Mouse (Mus musculus) intestine, embryonic 15.5 days (tissue): Measurements from ENCODE around the gene Lypd6. TPM values are rescaled to one million over a fixed set of nuclear protein-coding genes. Genes with fewer than 3 reads are reported as not detected.
A peak's percentile ranks its signal among the peaks of the same experiment; 100 is the strongest.

Experiments
- ATAC-seq: fragments of 200-750 bp; cut with Nextera tagmentation; 2 replicates; pipeline ENCODE4 v1.8.0; 2017; ENCODE audit warnings: moderate TSS enrichment, moderate library complexity
- H3K27ac ChIP-seq: fragments of 300-500 bp; sonication (generic); 2 replicates; pipeline ENCODE4 v1.5.1; 2015; ENCODE audit warnings: mild to moderate bottlenecking, inconsistent platforms
- H3K27me3 ChIP-seq: fragments of 300-500 bp; sonication (generic); replicated peaks from 2 replicates; pipeline ENCODE4 v1.6.1; 2015; ENCODE audit warnings: inconsistent platforms
- H3K36me3 ChIP-seq: fragments of 300-500 bp; sonication (generic); 2 replicates; pipeline ENCODE4 v1.6.1; 2015; ENCODE audit warnings: inconsistent platforms
- H3K4me1 ChIP-seq: fragments of 300-500 bp; sonication (generic); replicated peaks from 2 replicates; pipeline ENCODE4 v1.6.1; 2015; ENCODE audit warnings: inconsistent platforms
- H3K4me2 ChIP-seq: fragments of 300-500 bp; sonication (generic); replicated peaks from 2 replicates; pipeline ENCODE4 v1.6.1; 2015; ENCODE audit warnings: mild to moderate bottlenecking, inconsistent platforms
- H3K4me3 ChIP-seq: fragments of 300-500 bp; sonication (generic); replicated peaks from 2 replicates; pipeline ENCODE4 v1.5.1; 2015; ENCODE audit warnings: inconsistent platforms
- H3K9ac ChIP-seq: fragments of 300-500 bp; sonication (generic); 2 replicates; pipeline ENCODE4 v1.6.1; 2015; ENCODE audit warnings: inconsistent platforms
- H3K9me3 ChIP-seq: fragments of 300-500 bp; sonication (generic); 2 replicates; pipeline ENCODE4 v1.6.1; 2016; ENCODE audit warnings: inconsistent platforms
- WGBS: fragments of 180-500 bp; shearing (Covaris S2); methylation state at CpG from one replicate; pipeline ENCODE4 v1.1.7; 2015; 5-methylcytosine and 5-hydroxymethylcytosine counted together
- polyA plus RNA-seq: library from polyadenylated mRNA; unstranded; fragments of >200 nt; fragmentation: Nextera tagmentation; extraction: Ambion mirVana; gene quantifications from 2 replicates; pipeline ENCODE4 v1.2.1, GENCODE M21; 2015

Gene Lypd6
- polyA plus RNA-seq, 1 experiment from 2014 or later, result 11.9 TPM

DNA sequence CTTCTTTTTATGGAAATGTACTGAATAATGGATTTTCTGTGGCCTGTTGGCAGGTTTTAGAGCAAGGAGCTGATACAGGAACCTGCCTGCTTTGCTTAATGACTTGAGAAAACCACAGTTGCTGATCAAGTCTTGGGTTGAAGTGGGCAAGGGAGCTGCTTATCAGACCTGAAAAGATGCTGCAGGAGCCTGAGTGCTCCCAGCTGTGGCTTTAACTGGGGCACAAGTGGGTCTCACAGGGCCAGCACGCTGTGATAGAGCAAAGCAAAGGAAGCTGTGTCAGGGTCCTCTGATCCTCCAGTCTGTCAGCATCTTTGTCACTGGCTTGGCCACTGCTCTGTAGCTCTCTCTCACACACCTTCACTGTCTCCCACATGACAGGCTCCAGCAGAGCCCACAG lies 45.4 kb downstream of the Lypd6 start:
- no peak overlapping the region for H3K9ac ChIP-seq
- 0 out of 2 replicates have a peak, but pooled peaks cover 4% of the 10 kb centered on the region for H3K4me1 ChIP-seq
- no peaks in the 10 kb centered on the region for H3K27me3 ChIP-seq
- H3K9me3 ChIP-seq, result no peaks in the 10 kb centered on the region
- no peak for ATAC-seq
- H3K4me2 ChIP-seq, result no peak overlapping the region
- WGBS, result 54% methylated on average over 1 of the region's 1 CpGs
- no peaks in the 10 kb centered on the region for H3K36me3 ChIP-seq
- H3K27ac ChIP-seq, result no peak overlapping the region
- H3K4me3 ChIP-seq, result no peak overlapping the region

DNA sequence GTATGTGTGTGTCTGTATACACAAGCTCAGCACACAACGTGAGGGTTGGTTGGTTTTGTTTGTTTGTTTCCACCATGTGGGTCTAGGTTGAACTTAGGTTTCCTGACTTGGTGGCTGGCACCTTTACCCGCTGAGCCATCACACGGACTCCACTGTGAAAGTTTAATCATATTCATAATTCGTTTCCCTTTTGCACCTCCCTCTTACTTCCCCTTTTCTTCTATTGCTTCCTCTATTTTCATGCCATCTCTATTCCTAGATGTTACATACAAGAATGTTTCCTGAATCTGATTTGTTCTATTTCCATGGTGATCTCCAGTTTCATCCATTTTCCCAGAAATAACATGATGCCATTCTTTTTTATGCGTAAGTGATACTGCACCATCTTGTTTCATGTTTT lies 46.2 kb downstream of the Lypd6 start:
- ATAC-seq, result no peak
- WGBS, result 89% methylated on average over 5 of the region's 5 CpGs
- H3K4me2 ChIP-seq, result no peak overlapping the region
- no peak overlapping the region for H3K9ac ChIP-seq
- 0 out of 2 replicates have a peak, but pooled peaks cover 4% of the 10 kb centered on the region for H3K4me1 ChIP-seq
- H3K36me3 ChIP-seq, result no peaks in the 10 kb centered on the region
- H3K27me3 ChIP-seq, result no peaks in the 10 kb centered on the region
- no peak overlapping the region for H3K4me3 ChIP-seq
- H3K9me3 ChIP-seq, result no peaks in the 10 kb centered on the region
- H3K27ac ChIP-seq, result no peak overlapping the region

DNA sequence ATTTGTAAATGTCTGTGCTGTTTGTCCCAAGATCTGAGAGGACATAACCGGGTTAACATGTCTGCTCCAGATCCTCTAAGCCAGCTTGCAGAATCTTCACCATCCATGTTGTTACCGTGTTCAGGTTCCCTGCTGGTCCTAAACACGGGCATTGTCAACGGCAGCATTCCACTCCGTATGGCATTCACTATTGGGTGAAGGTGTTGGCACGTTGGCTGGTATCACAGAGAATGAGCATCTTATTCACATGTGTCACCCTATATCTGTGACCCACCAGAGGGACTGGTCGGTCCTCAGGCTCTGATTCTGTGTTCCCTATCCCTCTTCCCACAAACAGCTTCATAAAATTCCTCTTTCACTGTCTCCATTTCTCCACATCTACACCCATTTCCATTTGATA lies 52.9 kb downstream of the Lypd6 start:
- H3K9me3 ChIP-seq, result no peaks in the 10 kb centered on the region
- H3K27me3 ChIP-seq, result no peaks in the 10 kb centered on the region
- H3K4me1 ChIP-seq, result no peaks in the 10 kb centered on the region
- no peak overlapping the region for H3K27ac ChIP-seq
- H3K36me3 ChIP-seq, result no peaks in the 10 kb centered on the region
- no peak for ATAC-seq
- H3K4me2 ChIP-seq, result no peak overlapping the region
- no peak overlapping the region for H3K9ac ChIP-seq
- no peak overlapping the region for H3K4me3 ChIP-seq
- 93% methylated on average over 7 of the region's 7 CpGs for WGBS

GRCm38 (mm10) chr2:50120839-50121238 lies 54.6 kb downstream of the Lypd6 start:
- ATAC-seq, result no peak
- H3K36me3 ChIP-seq, result no peaks in the 10 kb centered on the region
- WGBS, result 78% methylated on average over 9 of the region's 9 CpGs
- H3K4me2 ChIP-seq, result no peak overlapping the region
- H3K27ac ChIP-seq, result no peak overlapping the region
- H3K4me1 ChIP-seq, result no peaks in the 10 kb centered on the region
- H3K27me3 ChIP-seq, result no peaks in the 10 kb centered on the region
- H3K4me3 ChIP-seq, result no peak overlapping the region
- no peaks in the 10 kb centered on the region for H3K9me3 ChIP-seq
- H3K9ac ChIP-seq, result no peak overlapping the region

GRCm38 (mm10) chr2:50123376-50123775 lies 57.1 kb downstream of the Lypd6 start:
- Histone ChIP-seq H3K36me3 (no peaks in the 10 kb centered on the region), H3K27ac (no peak overlapping the region), H3K4me2 (no peak overlapping the region), H3K4me1 (no peaks in the 10 kb centered on the region), H3K9me3 (no peaks in the 10 kb centered on the region), H3K9ac (no peak overlapping the region), H3K27me3 (no peaks in the 10 kb centered on the region), H3K4me3 (no peak overlapping the region)
- 89% methylated on average over 5 of the region's 5 CpGs for WGBS
- no peak for ATAC-seq

DNA sequence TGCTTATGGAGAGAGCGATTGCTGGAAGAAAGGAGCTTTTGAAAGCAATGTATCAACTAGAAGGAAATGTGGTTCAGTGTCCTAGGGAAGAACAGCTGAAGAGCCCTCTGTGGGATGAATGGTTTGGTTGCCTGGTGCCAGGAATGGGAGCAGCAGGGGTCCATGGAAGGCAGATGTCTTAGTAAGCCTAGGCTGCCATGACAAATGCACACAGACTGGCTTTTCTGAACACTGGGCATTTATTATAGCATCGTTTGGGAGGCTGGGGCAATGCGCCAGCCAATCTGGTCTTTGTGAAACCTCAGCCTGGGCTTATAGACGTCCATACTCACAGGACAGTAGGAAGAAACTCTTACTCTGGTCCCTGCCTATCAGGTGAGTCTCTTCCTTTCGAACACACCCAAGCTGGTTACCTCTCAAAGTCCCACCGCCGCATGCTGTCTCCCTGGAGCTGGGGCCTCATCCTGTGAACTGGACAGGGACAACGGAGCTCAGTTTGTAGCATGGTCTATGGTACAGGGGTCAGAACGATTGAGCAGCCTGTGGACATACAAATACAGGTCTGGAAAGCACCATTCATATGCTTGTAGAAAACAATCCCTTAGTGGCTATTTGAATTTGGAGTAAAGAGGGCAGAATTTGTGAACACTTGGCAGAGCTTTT lies 61.4 kb downstream of the Lypd6 start:
- ATAC-seq, result no peak
- Histone ChIP-seq H3K9ac (no peak overlapping the region), H3K9me3 (no peaks in the 10 kb centered on the region), H3K4me2 (no peak overlapping the region), H3K4me3 (no peak overlapping the region), H3K27me3 (no peaks in the 10 kb centered on the region), H3K27ac (no peak overlapping the region), H3K36me3 (no peaks in the 10 kb centered on the region), H3K4me1 (no peaks in the 10 kb centered on the region)
- 80% methylated on average over 9 of the region's 9 CpGs for WGBS

DNA sequence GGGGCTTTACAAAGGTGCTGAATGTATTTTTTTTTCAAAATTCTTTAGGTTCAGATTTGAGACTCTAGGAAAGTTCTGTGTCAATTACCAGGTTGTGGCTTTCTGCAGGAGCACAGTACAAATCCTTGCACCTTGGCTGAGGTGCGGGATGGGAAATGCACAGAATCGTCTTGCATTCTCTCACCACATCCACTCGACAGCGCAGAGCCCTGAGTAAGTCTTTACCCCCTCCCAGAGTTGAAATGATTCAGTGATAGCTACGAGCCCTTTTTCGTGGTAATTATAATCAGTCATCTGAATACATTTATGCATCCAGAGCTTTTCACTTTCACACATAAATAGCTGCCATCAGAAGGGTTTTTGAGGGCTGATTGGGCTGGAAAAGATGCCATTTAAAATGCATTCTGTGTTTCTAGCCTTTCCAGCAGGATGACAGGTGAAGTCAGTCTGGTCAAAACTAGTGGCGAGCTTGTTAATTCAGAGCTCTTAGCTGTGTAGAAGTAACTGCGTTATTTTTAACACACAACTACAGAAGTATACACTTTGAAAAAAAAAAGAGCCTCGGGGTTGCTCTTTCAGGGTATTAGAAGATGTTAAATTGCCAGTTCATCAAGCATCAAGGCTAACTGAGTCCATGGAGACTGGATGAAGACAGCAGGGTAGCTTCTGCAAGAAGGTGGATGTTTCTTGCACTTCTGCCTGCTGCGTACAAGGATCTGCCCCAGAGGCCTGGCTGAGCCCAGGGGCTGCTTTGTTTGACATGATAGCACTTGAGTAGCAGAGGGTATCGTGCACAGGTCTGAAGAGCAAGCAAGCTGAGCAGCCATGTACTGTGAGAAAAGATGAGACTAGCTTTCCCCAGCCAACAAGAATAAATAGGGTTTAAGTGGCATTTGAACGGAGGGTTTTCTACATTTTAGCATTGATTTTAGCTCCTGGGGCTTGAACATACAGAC lies 62.4 kb downstream of the Lypd6 start:
- no peaks in the 10 kb centered on the region for H3K4me1 ChIP-seq
- H3K36me3 ChIP-seq, result no peaks in the 10 kb centered on the region
- ATAC-seq, result no peak
- H3K27me3 ChIP-seq, result no peaks in the 10 kb centered on the region
- H3K9ac ChIP-seq, result no peak overlapping the region
- H3K27ac ChIP-seq, result no peak overlapping the region
- 78% methylated on average over 12 of the region's 12 CpGs for WGBS
- H3K4me3 ChIP-seq, result no peak overlapping the region
- no peaks in the 10 kb centered on the region for H3K9me3 ChIP-seq
- H3K4me2 ChIP-seq, result no peak overlapping the region

- 91% methylated on average over 3 of the region's 3 CpGs for WGBS
- Histone ChIP-seq H3K27me3 (no peaks in the 10 kb centered on the region), H3K4me2 (no peak overlapping the region), H3K27ac (no peak overlapping the region), H3K4me3 (no peak overlapping the region), H3K36me3 (no peaks in the 10 kb centered on the region), H3K4me1 (no peaks in the 10 kb centered on the region), H3K9ac (no peak overlapping the region), H3K9me3 (no peaks in the 10 kb centered on the region)
- no peak for ATAC-seq
These were observed 64.4 kb downstream of the Lypd6 start for GRCm38 (mm10) chr2:50130674-50131073.

DNA sequence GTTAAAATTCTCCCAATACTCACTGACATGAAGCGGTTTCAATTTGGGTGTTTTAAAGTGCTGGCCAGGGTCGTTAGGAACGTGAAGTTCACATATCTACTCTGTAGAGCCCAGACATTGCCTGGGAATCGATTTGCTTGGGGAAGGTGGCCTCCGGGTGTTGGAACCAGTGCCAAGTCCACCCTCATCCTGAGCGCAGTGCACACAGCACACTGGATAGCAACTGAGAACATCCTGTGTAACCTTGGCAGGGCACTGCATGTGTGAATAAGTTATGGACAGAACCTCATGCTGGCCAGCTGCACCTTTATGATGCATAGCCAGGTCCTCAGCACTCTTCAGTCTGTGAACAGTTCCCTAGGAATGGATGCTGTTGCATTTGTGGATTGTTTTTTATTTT lies 77.4 kb downstream of the Lypd6 start:
- no peaks in the 10 kb centered on the region for H3K27me3 ChIP-seq
- no peaks in the 10 kb centered on the region for H3K4me1 ChIP-seq
- H3K4me2 ChIP-seq, result no peak overlapping the region
- no peak overlapping the region for H3K4me3 ChIP-seq
- H3K9ac ChIP-seq, result no peak overlapping the region
- peak; percentile 73; the same call in 1 of the 2 replicates for ATAC-seq
- H3K27ac ChIP-seq, result no peak overlapping the region
- no peaks in the 10 kb centered on the region for H3K9me3 ChIP-seq
- no peaks in the 10 kb centered on the region for H3K36me3 ChIP-seq
- WGBS, result 61% methylated on average over 6 of the region's 6 CpGs

GRCm38 (mm10) chr2:50147308-50147707 lies 81.1 kb downstream of the Lypd6 start:
- no peaks in the 10 kb centered on the region for H3K27me3 ChIP-seq
- H3K4me3 ChIP-seq, result no peak overlapping the region
- H3K9me3 ChIP-seq, result no peaks in the 10 kb centered on the region
- 67% methylated on average over 9 of the region's 9 CpGs for WGBS
- H3K4me2 ChIP-seq, result no peak overlapping the region
- no peaks in the 10 kb centered on the region; the same call in 1 of the 2 replicates for H3K4me1 ChIP-seq
- H3K9ac ChIP-seq, result no peak overlapping the region
- no peaks in the 10 kb centered on the region for H3K36me3 ChIP-seq
- no peak overlapping the region for H3K27ac ChIP-seq
- no peak for ATAC-seq

DNA sequence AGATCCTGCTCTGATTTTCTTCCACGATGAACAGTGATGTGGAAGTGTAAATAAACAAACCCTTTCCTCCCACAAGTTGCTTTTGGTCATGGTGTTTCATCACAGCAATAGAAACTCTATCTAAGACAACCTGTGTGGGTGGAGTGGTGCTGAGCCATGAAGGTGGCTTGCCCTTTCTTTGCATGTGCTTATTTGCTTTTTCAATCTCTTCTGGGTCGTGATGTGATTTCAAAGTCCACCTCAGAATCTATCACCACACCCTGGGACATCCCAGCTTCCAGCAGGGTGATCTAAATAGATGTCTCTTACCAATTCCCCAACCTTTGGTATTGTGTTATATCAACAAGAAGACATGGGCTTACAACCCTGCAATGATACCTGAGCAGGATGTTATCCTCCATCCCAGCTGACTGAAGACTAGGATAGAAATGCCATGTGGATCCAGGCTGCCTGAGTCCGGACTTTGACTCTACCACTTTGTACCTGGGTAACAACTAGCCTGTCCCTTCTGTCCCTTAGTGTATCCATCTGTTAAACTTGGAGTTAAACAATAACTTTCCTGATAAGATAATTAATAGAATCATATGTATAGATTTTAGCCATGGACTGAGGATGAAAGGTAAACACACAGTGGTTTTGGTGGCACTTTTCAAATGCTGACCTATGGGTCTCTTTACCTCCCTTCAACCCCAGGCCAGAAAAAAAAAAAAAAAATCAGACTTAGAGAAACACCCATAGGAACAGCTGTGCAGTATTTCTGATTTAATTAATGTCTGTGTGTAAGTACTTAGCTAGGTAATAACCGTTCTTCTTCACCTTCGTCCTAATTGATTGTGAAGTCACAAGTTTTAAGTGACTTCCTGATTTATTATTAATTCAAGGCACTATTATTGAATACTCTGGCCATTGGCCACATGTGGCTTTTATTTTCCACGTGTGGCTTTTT lies 83.3 kb downstream of the Lypd6 start:
- 58% methylated on average over 6 of the region's 6 CpGs for WGBS
- H3K9me3 ChIP-seq, result no peaks in the 10 kb centered on the region
- no peak overlapping the region; the same call in 1 of the 2 replicates for H3K4me2 ChIP-seq
- no peaks in the 10 kb centered on the region; the same call in 1 of the 2 replicates for H3K4me1 ChIP-seq
- H3K9ac ChIP-seq, result no peak overlapping the region
- H3K27me3 ChIP-seq, result no peaks in the 10 kb centered on the region
- no peaks in the 10 kb centered on the region for H3K36me3 ChIP-seq
- no peak overlapping the region for H3K4me3 ChIP-seq
- ATAC-seq, result peak; percentile 85
- H3K27ac ChIP-seq, result 0 out of 2 replicates have a peak overlapping the region, but pooled peaks have one; percentile 8

DNA sequence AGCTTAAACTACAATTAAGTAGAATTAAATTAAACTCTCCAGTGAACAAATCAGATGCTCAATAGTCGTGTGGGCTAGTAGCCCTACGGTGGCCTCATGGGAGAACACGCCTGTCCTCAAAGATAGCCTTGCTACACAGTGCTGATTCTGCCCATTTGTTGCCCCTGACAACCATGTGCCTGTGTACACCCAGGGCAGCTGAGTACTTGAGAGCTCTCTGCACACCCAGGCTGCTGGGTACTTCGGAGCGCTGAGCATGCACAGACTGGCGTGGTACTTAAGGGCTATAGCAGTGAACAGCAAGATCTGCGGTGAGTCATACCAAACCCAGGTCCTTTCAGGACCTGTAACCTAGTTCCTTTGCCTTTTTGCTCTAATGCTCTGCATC lies 84.0 kb downstream of the Lypd6 start:
- Histone ChIP-seq H3K27me3 (no peaks in the 10 kb centered on the region), H3K4me2 (peak overlapping the region; percentile 26; the same call in 1 of the 2 replicates), H3K9ac (no peak overlapping the region), H3K9me3 (no peaks in the 10 kb centered on the region), H3K36me3 (no peaks in the 10 kb centered on the region), H3K4me3 (no peak overlapping the region), H3K4me1 (no peaks in the 10 kb centered on the region; the same call in 1 of the 2 replicates), H3K27ac (peak overlapping the region; percentile 8)
- WGBS, result 73% methylated on average over 7 of the region's 7 CpGs
- peak; percentile 88 for ATAC-seq
